Mouse (Mus musculus) liver, embryonic 14.5 days (tissue): ENCODE measurements around the gene Foxi1. TPM values are rescaled to one million over a fixed set of nuclear protein-coding genes. Genes with fewer than 3 reads are reported as not detected.

Experiments
- ATAC-seq: fragments of 200-750 bp; cut with Nextera tagmentation; 2 replicates; pipeline ENCODE4 v1.8.0; 2017; ENCODE audit warnings: moderate number of reproducible peaks, mild to moderate bottlenecking, moderate library complexity; ENCODE audit not compliant: insufficient read depth
- DNase-seq, 3 experiments: peaks; one replicate each; pipeline ENCODE4 v3.0.0-alpha.2; 2012 to 2013; ENCODE audit warnings: low read depth in 3 of 3, low spot score in 3 of 3
- H3K27ac ChIP-seq: fragments of 300-500 bp; sonication (generic); 2 replicates; pipeline ENCODE4 v1.5.1; 2014; ENCODE audit warnings: moderate library complexity, mild to moderate bottlenecking, control low read depth, inconsistent platforms
- H3K27me3 ChIP-seq: fragments of 300-500 bp; sonication (generic); 2 replicates; pipeline ENCODE4 v1.6.1; 2014; ENCODE audit warnings: mild to moderate bottlenecking, low read length, moderate library complexity; ENCODE audit not compliant: control insufficient read depth, insufficient read depth
- H3K36me3 ChIP-seq: fragments of 300-500 bp; sonication (generic); replicated peaks from 2 replicates; pipeline ENCODE4 v1.6.1; 2014; ENCODE audit warnings: low read depth; ENCODE audit not compliant: control insufficient read depth, insufficient read depth
- H3K4me1 ChIP-seq, 2 experiments: fragments of 200-500 bp in 1 of 2; fragments of 300-500 bp in 1 of 2; sonication (generic) in 1 of 2; replicated peaks; 2 replicates each; pipeline ENCODE4 v1.6.1; 2012 to 2014; ENCODE audit warnings: antibody characterized with exemption in 1 of 2, inconsistent platforms in 1 of 2, low read length in 1 of 2; ENCODE audit not compliant: control insufficient read depth in 2 of 2, insufficient read depth in 2 of 2
- H3K4me2 ChIP-seq: fragments of 300-500 bp; sonication (generic); 2 replicates; pipeline ENCODE4 v1.6.1; 2014; ENCODE audit warnings: low read depth, mild to moderate bottlenecking, control low read depth, moderate library complexity
- H3K4me3 ChIP-seq, 2 experiments: fragments of 200-500 bp in 1 of 2; fragments of 300-500 bp in 1 of 2; sonication (generic) in 1 of 2; 2 replicates each; pipeline ENCODE4 v1.5.1; 2012 to 2014; ENCODE audit warnings: low read depth in 2 of 2, low read length in 2 of 2, mild to moderate bottlenecking in 2 of 2, control low read depth in 1 of 2, inconsistent platforms in 1 of 2, moderate library complexity in 1 of 2; ENCODE audit not compliant: insufficient read depth in 1 of 2
- H3K9ac ChIP-seq: fragments of 300-500 bp; sonication (generic); replicated peaks from 2 replicates; pipeline ENCODE4 v1.6.1; 2014; ENCODE audit warnings: mild to moderate bottlenecking, control low read depth, moderate library complexity
- H3K9me3 ChIP-seq: fragments of 300-500 bp; sonication (generic); 2 replicates; pipeline ENCODE4 v1.6.1; 2016; ENCODE audit warnings: low read length, mixed read lengths; ENCODE audit not compliant: control insufficient read depth
- CTCF ChIP-seq: IDR thresholded peaks from 2 replicates; pipeline ENCODE4 v1.5.1; 2016; ENCODE audit warnings: antibody characterized with exemption, low read depth, control low read depth
- EP300 ChIP-seq: IDR thresholded peaks from 2 replicates; pipeline ENCODE4 v1.6.1; 2016; ENCODE audit warnings: antibody characterized with exemption, low read depth
- WGBS: fragments of 180-500 bp; shearing (Covaris S2); extraction: QIAGEN DNeasy Blood & Tissue Kit; methylation state at CpG from one replicate; pipeline ENCODE4 v1.1.7; 2014; ENCODE audit not compliant: insufficient replicate concordance; 5-methylcytosine and 5-hydroxymethylcytosine counted together
- polyA plus RNA-seq, 2 experiments: library from polyadenylated mRNA; depleted of rRNA in 1 of 2; stranded (reverse) in 1 of 2; unstranded in 1 of 2; fragments of >200 nt; fragmentation: Nextera tagmentation in 1 of 2; extraction: Ambion mirVana in 1 of 2; gene quantifications; 2 replicates each; pipeline versions ENCODE4 v1.2.1 to v1.2.3; 2012 to 2014

Gene Foxi1
- polyA plus RNA-seq (2012; rRNA removed) (not detected in 2 replicates), polyA plus RNA-seq (2014; fragmentation: Nextera tagmentation; extraction: Ambion mirVana) (not detected in 2 replicates)

DNA sequence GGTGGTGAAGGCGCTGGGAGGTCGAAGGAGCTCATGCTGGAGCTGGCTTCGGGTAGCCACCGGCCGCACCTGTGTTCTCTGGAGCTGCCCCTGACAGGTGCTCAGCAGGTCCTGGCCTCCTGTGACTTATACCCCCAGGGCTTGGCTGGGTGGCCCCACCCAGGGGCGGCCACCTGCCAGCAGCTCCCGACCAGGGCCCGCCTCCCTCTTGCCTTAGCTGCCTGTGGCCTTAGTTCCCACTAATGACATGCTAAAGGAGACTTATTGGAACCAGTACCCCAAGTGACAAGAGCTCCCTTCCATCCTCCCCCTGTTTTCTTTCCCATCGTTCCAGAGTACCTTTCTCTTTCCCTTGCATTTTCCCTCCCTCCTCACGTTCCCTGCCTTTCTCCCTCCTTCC, at the start of gene Foxi1:
Foxi1 (minus strand) TSS at position 101 of the 400 bp plus-strand sequence.
- no peaks in the 10 kb centered on the region for H3K36me3 ChIP-seq
- no peak for ATAC-seq
- H3K4me2 ChIP-seq = no peak within 1 kb of the TSS
- WGBS = 55% methylated on average over 10 of the region's 10 CpGs
- TF ChIP-seq CTCF (no peak), EP300 (no peak)
- H3K4me3 ChIP-seq = no peak within 1 kb of the TSS
- H3K9ac ChIP-seq = no peak within 1 kb of the TSS
- no peaks in the 10 kb centered on the region for H3K27me3 ChIP-seq
- no peak for DNase-seq
- H3K27ac ChIP-seq = no peak within 1 kb of the TSS
- no peaks in the 10 kb centered on the region for H3K4me1 ChIP-seq
- no peaks in the 10 kb centered on the region for H3K9me3 ChIP-seq

DNA sequence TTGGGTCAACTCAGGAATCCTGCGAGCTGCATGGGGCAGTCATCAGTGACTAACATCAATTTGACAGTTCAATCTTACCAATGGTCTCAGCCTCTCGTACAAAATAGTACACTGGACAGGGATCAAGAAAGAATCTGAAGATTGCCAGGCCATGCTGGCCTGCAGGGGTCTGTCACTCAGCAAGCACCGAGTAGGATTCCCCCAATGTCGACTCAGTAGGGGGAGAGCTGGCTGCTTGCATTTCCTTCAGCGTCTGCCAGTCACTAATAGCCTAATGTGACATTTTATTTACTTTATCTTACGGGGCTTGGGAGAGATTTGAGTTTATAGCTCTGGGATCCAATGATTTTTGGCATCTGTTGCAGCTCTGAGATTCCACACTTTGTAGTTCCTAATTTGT, 35.1 kb upstream of the Foxi1 start:
- Histone ChIP-seq H3K4me1 (no peaks in the 10 kb centered on the region), H3K4me3 (no peak overlapping the region), H3K9ac (no peak overlapping the region), H3K4me2 (no peak overlapping the region), H3K27ac (no peak overlapping the region), H3K36me3 (no peaks in the 10 kb centered on the region), H3K27me3 (no peaks in the 10 kb centered on the region), H3K9me3 (no peaks in the 10 kb centered on the region)
- TF ChIP-seq CTCF = no peak
- TF ChIP-seq EP300 = no peak
- no peak for ATAC-seq
- WGBS = 49% methylated on average over 6 of the region's 6 CpGs
- no peak for DNase-seq

DNA sequence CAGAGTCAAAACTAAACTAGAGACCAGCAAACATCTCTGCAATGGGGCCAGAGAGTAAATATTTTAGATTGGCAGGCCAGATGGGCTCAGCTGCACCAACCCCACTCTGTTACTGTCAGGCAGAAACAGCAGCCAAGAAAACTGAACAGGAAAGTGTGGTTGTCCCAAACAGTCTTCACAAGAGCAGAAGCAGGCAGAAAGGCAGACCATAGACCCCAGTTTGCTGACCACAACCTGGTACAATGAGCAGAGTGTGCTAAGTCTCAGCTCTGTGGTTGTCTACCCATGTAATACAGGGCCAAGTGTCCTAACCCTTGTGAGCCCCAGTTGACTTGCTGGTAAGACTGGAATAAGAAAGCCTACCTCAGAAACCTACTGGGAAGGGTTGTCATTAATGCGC, 32.4 kb upstream of the Foxi1 start:
- ATAC-seq (no peak), DNase-seq (no peak)
- no peaks in the 10 kb centered on the region for H3K4me1 ChIP-seq
- no peaks in the 10 kb centered on the region for H3K27me3 ChIP-seq
- H3K27ac ChIP-seq = no peak overlapping the region
- H3K4me2 ChIP-seq = no peak overlapping the region
- no peaks in the 10 kb centered on the region for H3K36me3 ChIP-seq
- no peak for TF ChIP-seq CTCF
- TF ChIP-seq EP300 = no peak
- WGBS = 76% methylated on average over 1 of the region's 1 CpGs
- H3K4me3 ChIP-seq = no peak overlapping the region
- no peak overlapping the region for H3K9ac ChIP-seq
- H3K9me3 ChIP-seq = no peaks in the 10 kb centered on the region

DNA sequence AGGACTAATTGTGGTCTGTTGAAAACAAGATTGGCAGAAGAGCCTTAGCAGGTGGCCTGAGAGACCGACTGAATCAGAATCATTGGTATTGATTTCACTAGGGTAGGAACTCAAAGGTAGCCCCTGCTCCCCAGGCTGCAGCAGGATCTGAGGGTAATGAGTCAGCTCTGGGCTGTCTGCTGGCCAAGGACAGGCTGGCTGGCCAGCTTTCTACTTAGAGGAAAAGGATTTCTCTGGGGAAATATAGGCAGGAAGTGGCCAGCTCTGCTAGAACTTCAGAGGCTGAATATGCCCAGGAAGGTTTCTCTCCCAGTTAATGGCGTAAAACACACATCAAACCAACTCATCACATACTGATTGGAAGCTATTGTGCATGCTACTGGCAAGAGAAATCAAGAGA, 31.8 kb upstream of the Foxi1 start:
- 57% methylated on average over 2 of the region's 2 CpGs for WGBS
- Histone ChIP-seq H3K4me3 (no peak overlapping the region), H3K27ac (no peak overlapping the region), H3K27me3 (no peaks in the 10 kb centered on the region), H3K9me3 (no peaks in the 10 kb centered on the region), H3K36me3 (no peaks in the 10 kb centered on the region), H3K4me2 (no peak overlapping the region), H3K9ac (no peak overlapping the region), H3K4me1 (no peaks in the 10 kb centered on the region)
- ATAC-seq = no peak
- no peak for DNase-seq
- TF ChIP-seq CTCF (no peak), EP300 (no peak)

DNA sequence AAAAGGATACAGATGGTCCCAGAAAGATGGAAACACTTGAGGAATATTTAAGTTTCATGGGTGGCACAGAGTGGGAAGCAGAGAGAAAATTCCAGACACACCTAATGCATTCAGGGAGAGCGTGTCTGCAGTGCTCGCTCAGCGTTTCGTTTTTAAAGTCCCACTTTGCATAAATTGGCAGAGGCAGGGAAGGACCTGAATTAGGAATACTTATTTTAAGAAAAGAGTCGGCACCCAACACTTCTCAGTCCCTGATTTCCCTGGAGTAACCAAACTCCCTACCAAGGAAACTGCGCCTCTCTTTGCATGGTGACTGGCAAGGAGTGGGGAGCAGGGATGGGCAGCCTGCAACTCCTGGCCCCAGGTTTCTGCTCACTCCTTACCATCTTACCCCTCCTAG, 29.0 kb upstream of the Foxi1 start:
- H3K4me2 ChIP-seq = no peak overlapping the region
- no peak overlapping the region for H3K27ac ChIP-seq
- H3K4me3 ChIP-seq = no peak overlapping the region
- H3K9me3 ChIP-seq = no peaks in the 10 kb centered on the region
- no peak overlapping the region for H3K9ac ChIP-seq
- H3K36me3 ChIP-seq = no peaks in the 10 kb centered on the region
- no peaks in the 10 kb centered on the region for H3K27me3 ChIP-seq
- DNase-seq (no peak), ATAC-seq (no peak)
- H3K4me1 ChIP-seq = no peaks in the 10 kb centered on the region
- 70% methylated on average over 6 of the region's 6 CpGs for WGBS
- TF ChIP-seq CTCF (no peak), EP300 (no peak)
